Mouse (Mus musculus): ENCODE measurements at regions not wholly inside any gene's neighbourhood (a gene's known extent, or its start where the extent isn't known, plus 50 kb on each side); places are given as distances from the start of the nearest gene placed in this dataset.
"Not testable (repeated sequence)": the region's sequence is repeated elsewhere in the genome, so short reads cannot be mapped to it uniquely, and the experiment has no call there.

- Histone ChIP-seq H3K9me3 (ENCODE audit: control insufficient read depth, low read length) (no peaks in the 10 kb centered on the region), H3K9ac (ENCODE audit: low read depth, low read length) (no peak overlapping the region)
- WGBS = 93% methylated on average over 3 of the region's 3 CpGs
These were observed 230.4 kb downstream of the Wdr20rt start for GRCm38 (mm10) chr12:65455683-65456082.

GRCm38 (mm10) chr12:65456956-65457355 lies 231.6 kb downstream of the Wdr20rt start:
- 87% methylated on average over 3 of the region's 3 CpGs for WGBS
- no peaks in the 10 kb centered on the region for H3K36me3 ChIP-seq (ENCODE audit: control insufficient read depth, insufficient read depth, low read length)
- no peaks in the 10 kb centered on the region for H3K4me1 ChIP-seq (ENCODE audit: control insufficient read depth, insufficient read depth, low read depth, low read length)
- H3K4me2 ChIP-seq (ENCODE audit: low read length) = no peak overlapping the region
- H3K9ac ChIP-seq (ENCODE audit: low read depth, low read length) = no peak overlapping the region
- no peaks in the 10 kb centered on the region for H3K27me3 ChIP-seq (replicated peaks; ENCODE audit: control insufficient read depth, insufficient read depth, low read length)
- H3K27ac ChIP-seq (ENCODE audit: low read depth, low read length) = no peak overlapping the region
- no peak overlapping the region for H3K4me3 ChIP-seq (ENCODE audit: low read length)
- H3K9me3 ChIP-seq (ENCODE audit: control insufficient read depth, low read length) = no peaks in the 10 kb centered on the region
- no peak for ATAC-seq

More at GRCm38 (mm10) chr12:65455683-65456082, 230.4 kb downstream of the Wdr20rt start:
- H3K4me2 ChIP-seq (ENCODE audit: low read length) = no peak overlapping the region
- H3K27me3 ChIP-seq (replicated peaks; ENCODE audit: control insufficient read depth, insufficient read depth, low read length) = no peaks in the 10 kb centered on the region
- H3K36me3 ChIP-seq (ENCODE audit: control insufficient read depth, insufficient read depth, low read length) = no peaks in the 10 kb centered on the region
- ATAC-seq = no peak
- H3K27ac ChIP-seq (ENCODE audit: low read depth, low read length) = no peak overlapping the region
- H3K4me1 ChIP-seq (ENCODE audit: control insufficient read depth, insufficient read depth, low read depth, low read length) = no peaks in the 10 kb centered on the region
- no peak overlapping the region for H3K4me3 ChIP-seq (ENCODE audit: low read length)

GRCm38 (mm10) chr12:65464246-65464645 lies 238.9 kb downstream of the Wdr20rt start:
- H3K4me3 ChIP-seq (ENCODE audit: low read length) = no peak overlapping the region
- no peaks in the 10 kb centered on the region for H3K27me3 ChIP-seq (replicated peaks; ENCODE audit: control insufficient read depth, insufficient read depth, low read length)
- no peak overlapping the region for H3K9ac ChIP-seq (ENCODE audit: low read depth, low read length)
- 57% methylated on average over 2 of the region's 2 CpGs for WGBS
- no peaks in the 10 kb centered on the region for H3K9me3 ChIP-seq (ENCODE audit: control insufficient read depth, low read length)
- H3K27ac ChIP-seq (ENCODE audit: low read depth, low read length) = no peak overlapping the region
- H3K4me1 ChIP-seq (ENCODE audit: control insufficient read depth, insufficient read depth, low read depth, low read length) = no peaks in the 10 kb centered on the region
- H3K4me2 ChIP-seq (ENCODE audit: low read length) = no peak overlapping the region
- no peaks in the 10 kb centered on the region for H3K36me3 ChIP-seq (ENCODE audit: control insufficient read depth, insufficient read depth, low read length)
- no peak for ATAC-seq

DNA sequence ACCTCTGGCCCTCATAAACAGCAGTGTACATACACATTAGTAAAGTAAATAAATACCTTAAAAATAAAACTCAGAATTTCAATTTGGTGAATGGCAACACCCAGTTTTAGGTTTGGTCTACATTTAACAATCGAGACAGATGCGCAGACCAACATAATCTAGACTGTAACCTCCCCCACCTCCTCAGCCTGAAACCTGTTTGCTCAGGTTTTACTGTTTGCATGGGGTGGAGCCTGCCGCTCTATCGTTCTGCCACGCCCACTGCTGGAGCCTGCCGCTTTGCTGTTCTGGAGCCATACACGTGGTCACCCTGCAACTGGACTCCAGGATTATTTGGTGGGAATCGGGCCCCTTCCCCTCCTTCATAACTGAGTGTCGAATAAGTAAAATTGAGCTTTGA lies 253.4 kb downstream of the Wdr20rt start:
- not testable (repeated sequence) for H3K27ac ChIP-seq (ENCODE audit: low read depth, low read length); ATAC-seq; H3K4me3 ChIP-seq (ENCODE audit: low read length); H3K9ac ChIP-seq (ENCODE audit: low read depth, low read length); H3K4me2 ChIP-seq (ENCODE audit: low read length); H3K9me3 ChIP-seq (ENCODE audit: control insufficient read depth, low read length); H3K4me1 ChIP-seq (ENCODE audit: control insufficient read depth, insufficient read depth, low read depth, low read length); H3K36me3 ChIP-seq (ENCODE audit: control insufficient read depth, insufficient read depth, low read length); H3K27me3 ChIP-seq (replicated peaks; ENCODE audit: control insufficient read depth, insufficient read depth, low read length)
- 62% methylated on average over 9 of the region's 9 CpGs for WGBS

- Histone ChIP-seq H3K4me3 (ENCODE audit: low read length) (no peak overlapping the region), H3K4me1 (ENCODE audit: control insufficient read depth, insufficient read depth, low read depth, low read length) (no peaks in the 10 kb centered on the region), H3K36me3 (ENCODE audit: control insufficient read depth, insufficient read depth, low read length) (no peaks in the 10 kb centered on the region), H3K27me3 (replicated peaks; ENCODE audit: control insufficient read depth, insufficient read depth, low read length) (no peaks in the 10 kb centered on the region), H3K9ac (ENCODE audit: low read depth, low read length) (no peak overlapping the region), H3K27ac (ENCODE audit: low read depth, low read length) (no peak overlapping the region), H3K4me2 (ENCODE audit: low read length) (no peak overlapping the region), H3K9me3 (ENCODE audit: control insufficient read depth, low read length) (no peaks in the 10 kb centered on the region)
- no peak for ATAC-seq
- 83% methylated on average over 4 of the region's 4 CpGs for WGBS
These were observed 255.5 kb downstream of the Wdr20rt start for GRCm38 (mm10) chr12:65480829-65481228.

- no peak overlapping the region for H3K4me3 ChIP-seq (ENCODE audit: low read length)
- 62% methylated on average over 2 of the region's 2 CpGs for WGBS
- no peak for ATAC-seq
- H3K27ac ChIP-seq (ENCODE audit: low read depth, low read length) = no peak overlapping the region
- no peaks in the 10 kb centered on the region for H3K4me1 ChIP-seq (ENCODE audit: control insufficient read depth, insufficient read depth, low read depth, low read length)
- H3K36me3 ChIP-seq (ENCODE audit: control insufficient read depth, insufficient read depth, low read length) = no peaks in the 10 kb centered on the region
- no peaks in the 10 kb centered on the region; the same call in 1 of the 2 replicates for H3K9me3 ChIP-seq (ENCODE audit: control insufficient read depth, low read length)
- H3K9ac ChIP-seq (ENCODE audit: low read depth, low read length) = no peak overlapping the region
- no peak overlapping the region for H3K4me2 ChIP-seq (ENCODE audit: low read length)
- no peaks in the 10 kb centered on the region for H3K27me3 ChIP-seq (replicated peaks; ENCODE audit: control insufficient read depth, insufficient read depth, low read length)
These were observed 265.8 kb downstream of the Wdr20rt start for GRCm38 (mm10) chr12:65491092-65491491.

- Histone ChIP-seq H3K4me1 (ENCODE audit: control insufficient read depth, insufficient read depth, low read depth, low read length) (no peaks in the 10 kb centered on the region), H3K4me3 (ENCODE audit: low read length) (no peak overlapping the region), H3K9me3 (ENCODE audit: control insufficient read depth, low read length) (no peaks in the 10 kb centered on the region; the same call in 1 of the 2 replicates), H3K27me3 (replicated peaks; ENCODE audit: control insufficient read depth, insufficient read depth, low read length) (no peaks in the 10 kb centered on the region), H3K36me3 (ENCODE audit: control insufficient read depth, insufficient read depth, low read length) (no peaks in the 10 kb centered on the region), H3K9ac (ENCODE audit: low read depth, low read length) (no peak overlapping the region), H3K27ac (ENCODE audit: low read depth, low read length) (no peak overlapping the region), H3K4me2 (ENCODE audit: low read length) (no peak overlapping the region)
- WGBS = 92% methylated on average over 5 of the region's 5 CpGs
- no peak for ATAC-seq
These were observed 269.2 kb downstream of the Wdr20rt start for GRCm38 (mm10) chr12:65494388-65495030.

GRCm38 (mm10) chr12:65496613-65497012 lies 271.3 kb downstream of the Wdr20rt start:
- no peaks in the 10 kb centered on the region for H3K36me3 ChIP-seq (ENCODE audit: control insufficient read depth, insufficient read depth, low read length)
- H3K27me3 ChIP-seq (replicated peaks; ENCODE audit: control insufficient read depth, insufficient read depth, low read length) = no peaks in the 10 kb centered on the region
- H3K9me3 ChIP-seq (ENCODE audit: control insufficient read depth, low read length) = no peaks in the 10 kb centered on the region; the same call in 1 of the 2 replicates
- ATAC-seq = no peak
- H3K4me2 ChIP-seq (ENCODE audit: low read length) = no peak overlapping the region
- H3K4me3 ChIP-seq (ENCODE audit: low read length) = no peak overlapping the region
- no peak overlapping the region for H3K27ac ChIP-seq (ENCODE audit: low read depth, low read length)
- 75% methylated on average over 6 of the region's 6 CpGs for WGBS
- no peaks in the 10 kb centered on the region for H3K4me1 ChIP-seq (ENCODE audit: control insufficient read depth, insufficient read depth, low read depth, low read length)
- no peak overlapping the region for H3K9ac ChIP-seq (ENCODE audit: low read depth, low read length)

DNA sequence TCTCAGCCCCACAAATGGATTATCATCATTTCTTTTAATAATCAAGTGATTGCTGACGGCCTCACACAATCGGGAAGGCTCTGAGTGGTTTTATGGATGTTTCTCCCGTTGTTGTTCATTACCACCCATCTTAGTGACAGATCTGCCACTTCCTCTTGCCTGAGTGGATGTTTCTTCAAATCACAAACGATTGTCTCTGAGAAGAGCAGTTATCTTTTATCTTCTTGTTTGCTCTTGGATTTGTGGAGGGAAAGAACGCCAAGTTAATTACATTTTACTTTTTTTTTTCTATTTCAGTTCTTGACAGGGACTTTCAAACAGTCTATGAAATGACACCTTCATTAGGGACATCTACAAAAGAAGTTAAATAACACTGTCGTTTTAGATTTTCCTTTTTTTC lies 272.3 kb downstream of the Wdr20rt start:
- Histone ChIP-seq H3K9me3 (ENCODE audit: control insufficient read depth, low read length) (no peaks in the 10 kb centered on the region; the same call in 1 of the 2 replicates), H3K4me3 (ENCODE audit: low read length) (no peak overlapping the region), H3K36me3 (ENCODE audit: control insufficient read depth, insufficient read depth, low read length) (no peaks in the 10 kb centered on the region), H3K4me1 (ENCODE audit: control insufficient read depth, insufficient read depth, low read depth, low read length) (no peaks in the 10 kb centered on the region), H3K4me2 (ENCODE audit: low read length) (no peak overlapping the region), H3K9ac (ENCODE audit: low read depth, low read length) (no peak overlapping the region), H3K27ac (ENCODE audit: low read depth, low read length) (no peak overlapping the region), H3K27me3 (replicated peaks; ENCODE audit: control insufficient read depth, insufficient read depth, low read length) (no peaks in the 10 kb centered on the region)
- 76% methylated on average over 6 of the region's 6 CpGs for whole genome bisulfite sequencing
- ATAC-seq = no peak
